In genomic region chr8:119784141-119784574, GRCm38 (mm10) we compare ENCODE assay signal across 1 mouse cellular context.
A peak's percentile ranks its signal among the peaks of the same experiment; 100 is the strongest.
TF ChIP-seq lines count a peak whose summit lies in the region.

No protein-coding gene starts in this region.

TF ChIP-seq in CH12.LX, 34 proteins besides CTCF, POLR2A, EP300 and RAD21 (continued from another document):
- no peak for TF ChIP-seq GABPA (IDR thresholded peaks at IDR 0.05; ENCODE audit: insufficient replicate concordance, low read depth, low read length)
- no peak for TF ChIP-seq E2F4 (IDR thresholded peaks at IDR 0.05; ENCODE audit: insufficient replicate concordance, low read depth, low read length)
- TF ChIP-seq SIN3A (IDR thresholded peaks at IDR 0.05; ENCODE audit: low read length) = peak; percentile 63; the same call in 1 of the 2 replicates
- no peak; the same call in 1 of the 2 replicates for TF ChIP-seq MAX (IDR thresholded peaks at IDR 0.05; ENCODE audit: low read length)
